Mouse (Mus musculus) spleen, adult 12 weeks (tissue): ENCODE data around the gene Angptl4.
"Not testable (repeated sequence)": the region's sequence is repeated elsewhere in the genome, so short reads cannot be mapped to it uniquely, and the experiment has no call there.

Experiments used
- DNase-seq: peaks from one replicate; pipeline ENCODE4 v3.0.0; 2022; ENCODE audit warnings: low spot score

Gene Angptl4

DNA sequence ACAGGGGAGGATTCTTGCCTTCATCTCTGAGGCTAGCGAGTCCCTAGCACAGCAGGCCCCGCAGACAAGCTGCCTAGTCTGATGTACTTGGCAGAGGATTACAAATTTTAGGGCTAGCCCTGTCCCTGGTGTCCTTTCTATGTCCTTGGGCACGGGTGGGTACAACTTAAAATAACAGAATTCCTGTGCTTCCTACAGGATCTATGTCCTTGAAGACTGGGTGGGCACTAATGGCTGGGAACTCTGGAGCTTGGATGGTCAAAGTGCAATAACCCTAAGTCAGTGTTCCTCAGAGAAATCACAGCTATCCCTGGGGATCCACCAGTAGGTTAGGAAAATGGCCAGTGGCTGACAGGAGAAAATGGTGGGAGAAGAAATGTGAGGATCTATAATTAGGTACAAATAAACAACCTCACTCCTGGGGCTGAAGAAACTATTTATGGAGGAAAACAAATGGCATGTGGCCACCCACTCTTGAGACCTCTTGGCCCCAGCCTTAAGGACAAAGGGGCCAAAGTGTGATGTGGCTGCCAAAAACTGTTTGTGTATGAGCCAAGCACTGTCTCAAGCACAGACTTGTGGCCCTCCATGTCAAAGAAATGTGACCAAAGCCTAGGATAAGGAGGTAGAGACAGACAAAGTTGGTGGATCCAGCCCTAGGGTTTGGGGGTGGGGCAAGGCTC is 25.4 kb downstream of the Angptl4 start:
- DNase-seq: no peak

DNA sequence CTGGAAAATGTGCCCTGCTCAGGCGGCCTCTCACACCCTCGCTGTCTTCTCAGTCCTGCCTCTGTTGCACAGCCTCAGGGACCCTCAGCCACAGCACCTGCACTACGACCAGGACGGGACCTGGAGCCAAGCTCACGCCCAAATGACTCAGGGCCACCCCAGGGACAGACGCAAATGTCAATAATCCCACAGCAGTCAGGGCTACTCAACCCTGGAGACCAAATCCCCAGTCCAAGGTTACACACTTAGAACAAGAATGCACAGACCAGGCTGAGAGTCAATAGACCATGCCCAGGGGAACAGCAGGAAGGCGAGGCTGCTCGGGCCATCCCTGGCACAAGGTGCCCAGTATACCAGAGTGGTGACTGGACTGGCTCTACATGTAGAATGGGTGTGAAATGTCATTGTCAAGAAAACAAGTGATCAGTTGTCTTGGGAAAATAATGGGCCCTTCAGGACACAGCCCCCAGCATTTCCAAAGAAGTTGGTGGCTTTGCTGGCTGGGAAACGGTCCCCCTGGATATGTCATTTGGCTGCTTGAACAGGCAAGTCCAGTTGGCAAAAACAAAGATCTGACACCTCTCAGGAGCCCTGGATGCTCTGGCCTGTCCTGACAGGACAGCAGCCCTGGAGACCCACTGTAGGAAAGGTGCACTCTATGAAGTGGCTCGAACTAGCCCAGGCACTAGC is 26.1 kb downstream of the Angptl4 start:
- no peak for DNase-seq

DNA sequence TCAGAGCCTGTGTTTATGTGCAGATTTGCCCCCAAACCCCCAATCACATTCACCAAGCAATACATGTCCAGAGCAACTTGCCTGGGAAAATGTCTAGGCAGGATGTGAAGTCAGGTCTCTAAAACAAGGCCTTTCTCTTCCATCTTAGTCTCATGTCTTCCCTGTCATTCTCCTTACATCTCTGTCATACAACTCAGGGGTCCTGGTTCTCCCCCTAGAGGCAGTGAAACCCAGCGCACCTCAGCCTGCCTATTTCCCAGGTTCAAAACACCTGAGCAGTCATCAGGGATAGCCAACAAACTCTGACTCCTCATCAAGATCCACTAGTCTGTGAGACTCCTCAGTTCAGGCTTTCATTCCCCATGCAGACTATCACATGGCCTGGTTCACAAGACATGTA is 27.0 kb downstream of the Angptl4 start:
- DNase-seq: no peak

DNA sequence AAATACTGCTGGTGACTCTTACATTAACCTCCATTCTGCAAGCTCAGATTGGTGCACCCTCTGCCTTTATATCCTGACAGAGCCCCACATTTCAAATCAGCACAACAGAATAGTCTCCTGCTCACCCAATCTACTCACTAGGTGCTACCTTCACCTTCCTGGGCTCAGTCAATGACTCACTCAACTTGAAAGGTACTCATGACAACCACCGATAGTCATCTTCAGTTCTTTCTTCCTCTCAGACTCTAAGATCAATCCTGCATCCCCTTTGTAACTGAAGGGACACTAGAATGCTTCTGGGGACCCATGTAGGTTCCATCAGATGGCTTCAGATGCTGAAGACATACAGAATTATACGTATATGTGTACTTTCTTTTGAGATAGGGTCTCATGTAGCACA is 29.3 kb downstream of the Angptl4 start:
- DNase-seq: no peak

DNA sequence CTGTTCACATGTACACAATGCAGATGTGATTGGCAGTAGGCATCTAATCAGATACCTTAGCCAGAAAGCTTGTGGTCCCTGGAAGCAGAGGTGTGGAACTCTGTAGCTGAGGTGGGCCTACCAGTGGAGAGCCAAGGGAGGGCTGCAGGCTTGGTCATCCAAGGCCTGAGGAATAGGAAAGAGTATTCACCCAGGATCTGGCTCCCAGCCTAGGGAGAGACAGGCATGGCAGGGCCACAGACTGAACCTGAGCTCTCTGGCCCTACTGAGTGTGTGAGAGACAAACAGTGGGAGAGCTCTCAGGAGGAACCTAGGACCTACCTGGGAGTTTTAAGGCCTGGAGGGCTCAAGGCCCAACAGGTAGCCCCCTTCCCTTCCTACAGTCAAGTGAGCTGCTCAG is 30.4 kb downstream of the Angptl4 start:
- DNase-seq: no peak

DNA sequence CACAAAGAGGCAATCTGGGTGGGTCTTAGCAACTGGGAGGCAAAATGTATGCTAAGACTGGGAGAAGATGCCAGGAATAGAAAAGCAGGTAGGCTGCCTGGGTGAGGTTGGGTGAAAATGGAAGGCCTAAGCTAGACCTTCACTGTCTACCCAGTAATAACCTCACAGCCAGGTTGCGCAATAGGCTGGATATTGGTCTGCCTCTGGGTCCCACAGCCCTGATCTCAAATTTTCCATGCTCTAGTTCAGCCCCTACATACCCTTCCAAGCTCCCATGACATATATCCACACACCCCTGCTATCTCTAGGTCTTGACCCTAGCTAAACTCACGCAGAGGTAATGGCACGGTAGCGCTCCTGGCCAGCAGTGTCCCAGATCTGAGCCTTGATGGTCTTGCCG is 32.2 kb downstream of the Angptl4 start:
- no peak for DNase-seq

DNA sequence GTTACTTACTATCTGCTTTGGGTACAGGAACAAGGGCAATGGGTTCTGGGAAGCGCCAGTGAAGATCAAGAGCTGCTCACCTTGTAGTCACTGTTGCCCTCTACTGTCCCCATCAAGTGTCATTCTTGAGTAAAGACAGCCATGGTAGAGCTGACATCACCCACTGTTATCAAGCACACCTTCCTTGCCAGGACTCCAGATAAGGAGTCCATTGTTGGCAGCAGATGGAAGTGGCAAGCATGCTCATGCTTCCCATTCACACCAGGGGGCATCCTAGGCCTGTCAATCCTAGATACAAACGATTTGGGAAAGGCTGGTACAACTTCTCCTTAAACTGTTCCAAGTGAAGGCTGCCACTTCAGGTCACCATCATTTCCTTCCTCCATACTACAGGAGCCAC is 35.6 kb downstream of the Angptl4 start:
- DNase-seq: no peak

DNA sequence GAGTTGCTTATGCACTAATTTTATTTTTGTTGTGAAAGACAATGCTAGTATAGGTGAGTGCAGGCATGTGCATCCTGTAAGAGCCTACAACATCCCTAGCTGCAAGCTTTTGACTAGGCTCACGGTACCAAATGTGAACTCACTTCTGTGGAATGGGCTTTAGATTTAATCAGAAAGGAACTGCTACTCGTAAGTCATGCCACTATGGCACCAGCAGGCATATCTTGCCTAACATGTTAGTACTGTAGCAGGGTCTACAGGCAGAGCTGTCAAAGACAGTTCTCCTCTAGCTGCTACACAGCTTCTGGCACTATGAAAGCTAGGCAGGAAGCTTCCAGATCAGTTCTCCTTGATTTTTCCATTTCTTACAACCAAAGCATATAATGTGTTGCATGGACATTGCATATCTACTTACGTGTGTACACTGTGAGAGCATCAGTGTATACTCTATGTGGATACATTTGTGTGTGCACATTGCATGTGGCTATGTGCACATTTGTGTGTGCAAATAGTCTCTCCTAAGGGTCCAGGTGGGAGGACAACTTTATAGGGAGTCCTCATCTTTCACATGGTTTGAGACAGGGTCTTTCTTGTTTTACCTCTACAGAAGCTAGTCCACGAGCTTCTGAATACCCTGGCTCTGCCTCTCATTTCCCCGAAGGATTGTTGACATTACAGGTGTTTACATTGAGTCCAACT is 36.8 kb downstream of the Angptl4 start:
- no peak for DNase-seq

DNA sequence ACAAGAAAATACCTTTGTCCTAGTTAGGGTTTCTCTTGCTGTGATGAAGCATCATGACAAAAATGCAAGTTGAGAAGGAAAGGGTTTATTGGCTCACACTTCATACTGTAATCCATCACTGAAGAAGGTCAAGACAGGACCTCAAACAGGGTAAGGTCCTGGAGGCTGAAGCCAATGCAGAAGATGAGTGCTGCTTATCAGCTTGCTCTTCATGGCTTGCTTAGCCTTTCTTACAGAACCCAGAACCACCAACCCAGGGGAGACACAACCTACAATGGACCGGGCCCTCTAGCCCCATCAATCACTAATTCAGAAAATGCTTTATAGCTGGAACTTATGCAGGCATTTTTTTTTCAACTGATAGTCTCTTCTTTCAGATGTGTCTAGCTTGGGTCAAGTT is 39.2 kb downstream of the Angptl4 start:
- DNase-seq: no peak

DNA sequence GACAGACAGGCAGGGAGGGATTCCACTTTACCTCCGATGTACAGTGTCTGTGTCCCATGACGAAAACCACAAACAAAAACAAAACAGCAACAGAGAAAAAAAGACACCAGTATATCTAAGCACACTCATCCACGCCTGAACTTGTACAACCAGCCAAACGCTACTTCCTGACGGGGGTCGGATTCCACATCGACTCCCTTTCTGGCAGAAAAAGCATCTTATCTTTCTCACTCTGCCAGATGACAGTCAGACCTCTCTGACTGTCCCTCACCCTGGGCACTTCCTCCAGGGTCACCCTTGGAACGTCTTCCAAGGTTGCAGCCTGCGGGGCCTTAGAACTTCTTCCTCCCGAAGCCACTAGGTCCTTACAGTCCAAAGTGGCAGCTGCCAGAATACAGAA is 48.1 kb downstream of the Angptl4 start:
- DNase-seq: not testable (repeated sequence)

DNA sequence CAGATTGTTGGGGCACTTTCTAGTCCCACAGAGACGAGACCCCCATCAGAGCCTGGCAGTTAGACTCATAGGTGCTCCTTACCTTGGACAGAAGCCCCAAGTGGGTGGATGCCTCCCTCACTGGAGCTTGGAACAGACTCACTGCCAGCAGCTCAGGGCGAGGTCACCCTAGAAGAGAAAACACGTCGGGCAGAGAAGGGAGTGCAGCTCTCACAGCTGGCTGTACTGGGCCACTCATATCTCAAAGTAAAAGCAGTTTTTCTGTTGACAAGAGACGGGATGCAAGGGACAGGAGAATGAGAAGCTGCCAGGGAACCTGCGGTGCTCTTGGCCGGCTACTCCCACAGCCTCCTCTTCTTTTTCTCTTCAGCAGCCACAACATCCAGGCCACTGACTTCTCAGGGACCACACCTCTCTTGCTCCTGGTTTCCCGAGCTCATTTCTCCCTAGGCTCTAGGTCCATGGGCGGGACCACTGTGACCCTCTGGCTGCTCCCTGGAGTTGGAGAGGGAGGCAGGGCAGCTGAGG is 49.0 kb downstream of the Angptl4 start:
- DNase-seq: not testable (repeated sequence)

DNA sequence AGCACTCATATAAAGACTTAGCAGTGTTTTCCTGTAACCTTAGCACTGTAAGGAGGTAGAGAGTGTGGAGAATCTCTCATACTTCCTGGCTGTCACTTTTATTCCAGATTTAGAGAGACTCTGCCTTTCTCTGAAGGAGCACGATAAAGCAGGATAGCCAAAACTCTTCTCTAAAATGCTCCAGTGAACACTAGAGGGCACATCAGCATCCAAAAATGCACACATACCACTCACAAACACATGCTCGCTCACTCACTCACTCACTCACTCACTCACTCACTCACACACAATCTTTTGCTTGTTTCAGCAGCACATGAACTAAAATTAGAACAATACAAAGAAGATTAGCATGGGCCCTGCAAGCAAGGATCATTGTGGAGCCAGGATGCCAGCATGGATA is 52.4 kb downstream of the Angptl4 start:
- no peak for DNase-seq

DNA sequence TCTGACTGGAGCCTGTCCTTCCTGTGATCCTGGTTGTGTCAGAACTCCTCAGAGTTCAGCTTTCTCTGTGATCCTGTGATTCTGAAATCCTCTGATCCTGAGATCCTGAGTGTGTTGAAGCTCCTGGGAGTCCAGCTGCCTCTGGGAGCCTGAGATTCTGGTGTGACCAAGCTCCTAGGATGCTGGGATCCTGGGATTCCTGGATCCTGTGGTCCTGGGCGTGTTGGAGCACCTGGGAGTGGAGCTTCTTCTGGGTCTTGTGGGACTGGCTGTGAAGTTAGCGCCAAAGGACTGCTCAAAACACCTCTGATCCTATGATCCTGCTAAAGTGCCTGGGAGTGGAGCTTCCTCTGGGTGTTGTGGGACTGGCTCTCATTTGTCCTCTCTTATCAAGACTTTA is 53.2 kb downstream of the Angptl4 start:
- no peak for DNase-seq
